Mouse (Mus musculus) G1E (cell line): Measurements from ENCODE around the gene Abcc3.

ENCODE experiments used
- CTCF ChIP-seq: IDR thresholded peaks from 2 replicates; pipeline ENCODE4 v1.5.1; 2012; ENCODE audit warnings: low read depth, low read length, inconsistent platforms, mixed read lengths
- GATA1 ChIP-seq: IDR thresholded peaks from 2 replicates; pipeline ENCODE4 v1.6.1; 2012; ENCODE audit warnings: borderline replicate concordance, low read length, inconsistent platforms, mixed read lengths
- POLR2AphosphoS5 ChIP-seq: IDR thresholded peaks from 2 replicates; pipeline ENCODE4 v1.6.1; 2012; ENCODE audit warnings: low read depth, low read length, inconsistent platforms; ENCODE audit not compliant: insufficient replicate concordance

DNA sequence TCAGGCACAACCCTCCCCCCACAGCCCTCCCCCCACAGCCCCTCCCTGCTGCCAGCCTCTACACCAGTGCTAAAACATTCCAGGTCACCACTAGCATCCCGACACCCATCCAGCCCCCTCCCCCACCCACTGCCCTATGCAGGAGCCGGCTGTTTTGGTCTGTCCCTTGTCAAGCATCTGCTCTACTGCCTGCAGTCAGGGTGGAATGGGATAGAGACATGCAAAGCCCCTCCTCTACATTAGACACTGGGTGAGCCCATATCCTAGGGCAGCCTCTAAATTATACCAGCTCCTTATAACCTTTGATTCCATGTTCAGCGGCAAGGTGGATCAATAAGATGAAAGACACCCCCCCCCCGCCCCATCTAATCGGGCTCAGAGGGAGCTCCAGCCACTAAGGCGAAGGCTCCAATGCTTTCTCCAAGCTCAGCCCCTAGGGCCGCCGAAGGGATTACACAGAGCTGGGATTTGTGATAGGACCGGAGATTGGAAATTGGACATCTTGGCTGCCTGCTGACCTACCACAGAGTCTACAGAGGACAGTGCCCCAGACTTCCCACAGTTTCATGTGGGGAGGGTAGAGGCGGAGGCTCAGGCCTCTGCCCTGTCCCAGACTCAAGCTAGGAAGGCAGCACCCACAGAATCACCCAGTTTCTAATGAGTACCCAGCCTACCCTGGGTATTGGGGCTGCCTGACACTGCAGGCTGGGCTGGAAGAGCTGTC is 26.4 kb upstream of the Abcc3 start:
- TF ChIP-seq GATA1 = no peak
- TF ChIP-seq CTCF = no peak
- TF ChIP-seq POLR2AphosphoS5 = no peak
